11 mouse cellular contexts compared by ENCODE assay signal in genomic region chr4:59863869-59864268, GRCm38 (mm10). TPM values are rescaled to one million over a fixed set of nuclear protein-coding genes. Genes with fewer than 3 reads are reported as not detected.
A peak's percentile ranks its signal among the peaks of the same experiment; 100 is the strongest.
DNase-seq lines count a peak whose midpoint lies in the region; ATAC-seq and TF ChIP-seq lines count a peak whose summit lies in the region.
"Had no signal": no experiment of that assay in that cellular context is flagged by ENCODE, and none has a peak within 500 bp of the region (broad histone marks: within the 10 kb centered on the region; RNA-seq: fewer than 3 reads in every experiment).

No protein-coding gene starts in this region.

- no peak overlapping the region for H3K9ac ChIP-seq in hindbrain, embryonic 14.5 days
- no peak overlapping the region for H3K9ac ChIP-seq in intestine, postnatal 0 days (ENCODE audit: low read depth, low read length)

- H3K79me2 ChIP-seq in macrophage (ENCODE audit: inconsistent target) = peaks cover 91% of the 10 kb centered on the region

- H3K4me3 ChIP-seq in macrophage (ENCODE audit: inconsistent target) = no peak overlapping the region
- no peak overlapping the region for H3K4me3 ChIP-seq in hindbrain, embryonic 14.5 days (replicated peaks; ENCODE audit: low read length)
- no peak overlapping the region for H3K4me3 ChIP-seq in intestine, postnatal 0 days (ENCODE audit: low read depth, low read length)
- H3K4me3 ChIP-seq: limb, embryonic 10.5 days had no signal

- ATAC-seq in hindbrain, embryonic 14.5 days (ENCODE audit: low FRiP score) = no peak
- no peak for ATAC-seq in intestine, postnatal 0 days

- TF ChIP-seq CTCF in intestine, postnatal 0 days (IDR thresholded peaks at IDR 0.05; ENCODE audit: low read depth) = no peak

- H3K4me2 ChIP-seq in hindbrain, embryonic 14.5 days (replicated peaks) = no peak overlapping the region
- no peak overlapping the region for H3K4me2 ChIP-seq in intestine, postnatal 0 days (replicated peaks; ENCODE audit: low read depth)

- DNase-seq in gastrocnemius, postnatal 25 days = peak; percentile 24
- DNase-seq in gastrocnemius, postnatal 14 days = no peak
- DNase-seq in R1 (ENCODE audit: low read depth, low spot score) = peak; percentile 44
- peak; percentile 32 to 37 for DNase-seq in heart, postnatal 36 days
- DNase-seq in hindbrain, embryonic 14.5 days (ENCODE audit: low spot score) = no peak
- DNase-seq in frontal cortex, postnatal 25 days (ENCODE audit: low spot score in 2 of 2) = no peak
- DNase-seq: adrenal gland, adult 8-10 months; retina, postnatal 1 day had no signal

- peak overlapping the region; percentile 89 for H3K27ac ChIP-seq in macrophage
- no peak overlapping the region for H3K27ac ChIP-seq in hindbrain, embryonic 14.5 days
- H3K27ac ChIP-seq in intestine, postnatal 0 days (ENCODE audit: low read depth, low read length) = no peak overlapping the region
- H3K27ac ChIP-seq: limb, embryonic 10.5 days had no signal

- intact Hi-C loops in gastrocnemius, postnatal 14 days (cut with DNase I; ENCODE audit: low total_unique reads) = no loop called here
- intact Hi-C loops in heart, postnatal 36 days (cut with DNase I) = no loop called here

- WGBS in macrophage (ENCODE audit: missing documents) = 2% methylated on average over 6 of the region's 6 CpGs
- 73% methylated on average over 6 of the region's 6 CpGs for WGBS in hindbrain, embryonic 14.5 days
- WGBS in intestine, postnatal 0 days = 67% methylated on average over 6 of the region's 6 CpGs

- H3K27me3 ChIP-seq in hindbrain, embryonic 14.5 days (ENCODE audit: control insufficient read depth, insufficient read depth, low read length) = no peaks in the 10 kb centered on the region
- no peaks in the 10 kb centered on the region for H3K27me3 ChIP-seq in intestine, postnatal 0 days (replicated peaks; ENCODE audit: control insufficient read depth, insufficient read depth, low read length)

- no peaks in the 10 kb centered on the region for H3K9me3 ChIP-seq in hindbrain, embryonic 14.5 days (ENCODE audit: control insufficient read depth, low read length)
- no peaks in the 10 kb centered on the region for H3K9me3 ChIP-seq in intestine, postnatal 0 days (ENCODE audit: control insufficient read depth)
- H3K9me3 ChIP-seq: limb, embryonic 10.5 days had no signal

- H3K4me1 ChIP-seq in hindbrain, embryonic 14.5 days (replicated peaks; ENCODE audit: control insufficient read depth, insufficient read depth, low read length) = no peaks in the 10 kb centered on the region; the same call in 1 of the 2 replicates
- H3K4me1 ChIP-seq in intestine, postnatal 0 days (replicated peaks; ENCODE audit: control insufficient read depth, insufficient read depth, low read length) = no peaks in the 10 kb centered on the region

- peaks cover 13% of the 10 kb centered on the region; the same call in 1 of the 2 replicates for H3K36me3 ChIP-seq in macrophage (ENCODE audit: inconsistent target)
- no peaks in the 10 kb centered on the region for H3K36me3 ChIP-seq in hindbrain, embryonic 14.5 days (replicated peaks; ENCODE audit: control insufficient read depth, insufficient read depth)
- H3K36me3 ChIP-seq in intestine, postnatal 0 days (ENCODE audit: control insufficient read depth, insufficient read depth) = peaks cover 2% of the 10 kb centered on the region; the same call in 1 of the 2 replicates
- H3K36me3 ChIP-seq: limb, embryonic 10.5 days had no signal

RNA-seq across cellular contexts. Expression of gene Slc46a2, which starts 51.0 kb away (rescaled TPM):
- total RNA-seq in gastrocnemius, postnatal 25 days (2021) = not detected
- total RNA-seq in gastrocnemius, postnatal 14 days (2021) = not detected
- total RNA-seq in heart, postnatal 36 days (2021) = under 1 TPM in 1 of 2 experiments, not detected in 1; 0.16 TPM
- total RNA-seq in macrophage (2018; cell fraction: chromatin; rRNA removed) = not detected
- total RNA-seq in macrophage (2018; cell fraction: cytosol; rRNA removed) = not detected
- total RNA-seq in macrophage (2018; cell fraction: nucleus; rRNA removed) = not detected
- not detected in 3 replicates for polyA plus RNA-seq in macrophage (2018)
- polyA plus RNA-seq in hindbrain, embryonic 14.5 days (2014; fragmentation: Nextera tagmentation; extraction: Ambion mirVana) = not detected in 2 replicates
- not detected in 2 replicates for polyA plus RNA-seq in intestine, postnatal 0 days (2015; fragmentation: Nextera tagmentation; extraction: Ambion mirVana)
- total RNA-seq: adrenal gland, adult 8-10 months had no signal
- polyA plus RNA-seq: limb, embryonic 10.5 days had no signal

RNA-seq across cellular contexts. Expression of gene Snx30, which starts 58.2 kb away (rescaled TPM):
- total RNA-seq in gastrocnemius, postnatal 25 days (2021) = 1 to 10 TPM; 2.7 to 4.4 TPM
- 1 to 10 TPM; 4.0 to 4.4 TPM for total RNA-seq in gastrocnemius, postnatal 14 days (2021)
- 1 to 10 TPM; 5.6 to 6.4 TPM for total RNA-seq in heart, postnatal 36 days (2021)
- 100 to 1,000 TPM in 4 of 26 experiments, 10 to 100 TPM in 22; 12.5 to 112 (median 76.3) TPM for total RNA-seq in macrophage (2018; cell fraction: chromatin; rRNA removed)
- total RNA-seq in macrophage (2018; cell fraction: cytosol; rRNA removed) = 10 to 100 TPM; 10.1 to 37.3 (median 27.0) TPM
- total RNA-seq in macrophage (2018; cell fraction: nucleus; rRNA removed) = 10 to 100 TPM; 17.6 to 88.8 (median 59.5) TPM
- polyA plus RNA-seq in macrophage (2018) = 19.8 to 27.9 TPM (median 26.4 TPM) in 3 replicates
- polyA plus RNA-seq in hindbrain, embryonic 14.5 days (2014; fragmentation: Nextera tagmentation; extraction: Ambion mirVana) = 21.9 and 29.2 TPM in 2 replicates
- polyA plus RNA-seq in intestine, postnatal 0 days (2015; fragmentation: Nextera tagmentation; extraction: Ambion mirVana) = 5.1 and 5.7 TPM in 2 replicates

Comparison
In these comparisons a context has a peak if more than half of its experiments do, and no peak if none do; other contexts are left out.
1. DNase-seq: peak in gastrocnemius, postnatal 25 days (single experiment), R1 (single experiment) and heart, postnatal 36 days (2 of 2); none in gastrocnemius, postnatal 14 days (single experiment), hindbrain, embryonic 14.5 days (single experiment) and frontal cortex, postnatal 25 days (0 of 2).